In the genomic region with DNA sequence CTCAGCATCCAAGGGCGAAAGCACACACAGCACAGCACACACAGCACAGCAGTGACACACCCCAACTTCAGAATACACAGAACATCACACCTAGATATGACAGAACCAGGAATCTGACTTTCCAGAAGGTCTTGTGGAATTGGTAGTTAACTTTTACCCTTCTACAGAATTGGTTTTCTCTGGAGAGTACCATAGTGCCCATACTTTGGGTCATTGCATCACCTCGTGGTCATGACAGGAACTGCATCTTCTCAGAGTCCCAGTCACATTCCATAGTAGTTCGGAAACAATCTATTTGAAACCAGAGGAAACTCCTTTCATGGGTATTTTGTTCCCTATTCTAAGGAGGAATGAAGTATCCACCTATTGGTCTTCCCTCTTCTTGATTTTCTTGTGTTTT, we compare ENCODE assay signal across 9 mouse cellular contexts.
DNase-seq lines count a peak whose midpoint lies in the region; TF ChIP-seq lines count a peak whose summit lies in the region.
"Had no signal": no experiment of that assay in that cellular context is flagged by ENCODE, and none has a peak within 500 bp of the region (broad histone marks: within the 10 kb centered on the region; RNA-seq: fewer than 3 reads in every experiment).

No protein-coding gene starts in this region.

- H3K4me3 ChIP-seq in heart, adult 2 months = no peak overlapping the region
- no peak overlapping the region for H3K4me3 ChIP-seq in heart, embryonic 10.5 days
- H3K4me3 ChIP-seq: megakaryocyte, embryonic 14.5 days had no signal

- 36% methylated on average over 3 of the region's 3 CpGs for WGBS in heart, adult 2 months
- WGBS in heart, embryonic 10.5 days = 50% methylated on average over 3 of the region's 3 CpGs

- H3K9ac ChIP-seq in heart, adult 2 months (ENCODE audit: low read depth, low read length) = no peak overlapping the region

- TF ChIP-seq CTCF in heart, adult 2 months (IDR thresholded peaks at IDR 0.05) = peak; percentile 82

- TF ChIP-seq EP300 in heart, adult 2 months (IDR thresholded peaks at IDR 0.05; ENCODE audit: insufficient read depth, low read depth, low read length) = no peak

- TF ChIP-seq POLR2A in heart, adult 2 months (IDR thresholded peaks at IDR 0.05; ENCODE audit: insufficient read depth, low read depth, low read length) = no peak

- intact Hi-C loops in heart, adult 2 months (cut with DNase I) = loop anchor here (1.0 to 5.0 kb wide), 5 partner anchors 66 to 499 kb away; no protein-coding TSS in a partner anchor

- peaks cover 2% of the 10 kb centered on the region for H3K4me1 ChIP-seq in heart, adult 2 months (ENCODE audit: control insufficient read depth, insufficient read depth, low read length)
- 0 out of 2 replicates have a peak, but pooled peaks cover 3% of the 10 kb centered on the region for H3K4me1 ChIP-seq in heart, embryonic 10.5 days

- no peak overlapping the region for H3K27ac ChIP-seq in heart, adult 2 months
- H3K27ac ChIP-seq in heart, embryonic 10.5 days = no peak overlapping the region

- no peaks in the 10 kb centered on the region for H3K79me2 ChIP-seq in heart, adult 2 months (replicated peaks; ENCODE audit: control insufficient read depth, insufficient read depth, low read length)

- no peaks in the 10 kb centered on the region for H3K27me3 ChIP-seq in heart, adult 2 months (ENCODE audit: control insufficient read depth, insufficient read depth, low read length)
- no peaks in the 10 kb centered on the region for H3K27me3 ChIP-seq in heart, embryonic 10.5 days (ENCODE audit: insufficient read depth, poor library complexity, severe bottlenecking)

- no peaks in the 10 kb centered on the region for H3K36me3 ChIP-seq in heart, adult 2 months (ENCODE audit: control insufficient read depth, insufficient read depth, low read length)
- H3K36me3 ChIP-seq in heart, embryonic 10.5 days = peaks cover 11% of the 10 kb centered on the region

- H3K9me3 ChIP-seq in heart, embryonic 10.5 days = no peaks in the 10 kb centered on the region

- DNase-seq in heart, adult 2 months = peak; percentile 47 to 65
- DNase-seq in heart, embryonic 10.5 days (ENCODE audit: low spot score) = no peak
- DNase-seq in T-cell, adult 2 months (ENCODE audit: low spot score) = peak; percentile 35
- DNase-seq in embryo, embryonic 9.5 days (ENCODE audit: extremely low spot score) = peak; percentile 47
- peak; percentile 80 for DNase-seq in heart, postnatal 4 days
- peak; percentile 61 for DNase-seq in layer of hippocampus, adult 9-10 months (ENCODE audit: low spot score)
- peak; percentile 83 for DNase-seq in lung, postnatal 36 days
- peak; percentile 75 for DNase-seq in right cerebral cortex, postnatal 4 days
